Mouse (Mus musculus) induced T-regulatory cell, adult 2 months (primary cell): ENCODE data around the gene Flt4.
A peak's percentile ranks its signal among the peaks of the same experiment; 100 is the strongest.

Experiments used
- DNase-seq: peaks from one replicate; pipeline ENCODE4 v3.0.0-alpha.2; 2012; ENCODE audit warnings: low read depth

Flt4 gene

GRCm38 (mm10) chr11:49650113-49650993 is 41.3 kb downstream of the Flt4 start:
- DNase-seq: peak; percentile 78

GRCm38 (mm10) chr11:49650994-49651761 is 42.1 kb downstream of the Flt4 start:
- peak; percentile 25 for DNase-seq

DNA sequence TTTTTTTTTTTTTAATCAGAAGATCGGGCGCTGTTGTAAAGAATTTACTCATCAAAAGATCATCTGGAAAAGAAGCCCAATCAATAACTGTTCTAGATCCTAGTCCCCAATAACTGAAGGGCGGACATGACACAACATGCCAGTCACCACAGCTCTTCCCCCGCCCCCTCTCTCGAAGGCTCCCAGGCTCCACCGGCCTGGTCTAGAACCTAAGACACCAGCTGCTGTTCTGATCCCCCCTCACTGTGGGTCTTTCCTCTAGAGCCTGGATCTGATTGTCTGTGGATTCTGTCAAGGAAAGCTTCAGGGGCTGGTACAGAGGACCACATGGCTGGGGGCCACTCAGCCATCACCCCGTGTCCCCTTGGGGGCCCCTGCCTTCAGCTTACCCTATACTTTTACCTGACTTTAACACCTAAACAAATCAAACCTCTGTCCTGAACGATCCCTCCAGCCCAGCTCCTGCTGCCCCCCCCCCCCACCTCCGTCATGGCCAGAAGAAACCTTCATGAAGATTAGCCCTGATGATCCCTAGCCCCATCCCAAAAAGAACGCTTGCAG is 42.8 kb downstream of the Flt4 start:
- peak; percentile 25 for DNase-seq

DNA sequence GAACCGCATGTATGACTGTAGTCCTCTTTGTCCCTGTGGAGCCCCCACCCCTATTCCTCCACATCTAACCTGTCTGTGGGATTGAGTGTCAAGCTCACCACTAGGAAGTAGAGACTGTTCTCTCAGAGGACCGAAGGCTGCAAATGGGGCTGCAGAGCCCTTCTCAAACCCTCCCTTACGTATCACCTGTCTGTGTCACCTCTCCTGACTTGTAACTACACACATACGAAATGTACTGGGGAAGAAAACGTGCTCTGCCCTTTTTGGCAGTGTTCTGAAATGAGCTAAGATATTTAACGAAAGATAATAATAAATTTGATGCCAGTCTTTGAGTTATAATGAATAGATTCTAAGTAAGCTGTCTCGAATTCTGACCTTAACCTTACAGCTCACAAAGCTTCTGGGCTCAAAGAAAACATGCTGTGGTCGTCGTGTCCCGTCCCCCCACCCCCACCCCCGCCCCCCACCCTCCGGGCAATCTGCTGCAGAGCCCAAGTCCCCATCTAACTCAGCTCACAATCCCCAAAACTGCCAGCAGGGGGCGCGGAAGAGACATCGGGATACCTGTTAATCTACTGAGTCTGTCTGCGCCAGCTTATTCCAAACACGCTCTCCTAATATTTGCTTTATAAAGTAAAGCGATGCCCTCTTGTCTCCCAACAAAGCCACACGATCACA is 43.5 kb downstream of the Flt4 start:
- DNase-seq: peak; percentile 90

GRCm38 (mm10) chr11:49653079-49653408 is 44.0 kb downstream of the Flt4 start:
- no peak for DNase-seq

DNA sequence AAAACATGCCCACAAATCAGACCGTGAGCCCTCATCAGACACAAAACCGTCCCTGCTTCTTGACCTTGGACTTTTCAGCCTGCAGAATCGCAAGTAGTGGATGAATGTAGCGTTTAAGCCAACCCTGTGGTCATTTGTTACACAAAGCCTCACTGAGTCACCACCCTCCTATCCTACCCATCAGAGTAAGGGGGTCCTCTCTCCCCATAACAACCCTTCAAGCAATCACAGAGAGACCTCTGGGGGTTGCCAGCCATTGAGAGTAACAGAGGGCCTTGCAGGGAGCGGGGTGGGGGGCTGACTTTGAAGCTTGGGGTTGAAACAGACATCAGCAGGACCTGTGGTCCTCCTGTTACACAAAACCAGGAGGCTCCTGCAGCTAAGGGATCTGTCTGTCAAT is 45.6 kb downstream of the Flt4 start:
- DNase-seq: no peak

GRCm38 (mm10) chr11:49655501-49655900 is 46.4 kb downstream of the Flt4 start:
- no peak for DNase-seq

GRCm38 (mm10) chr11:49658065-49658464 is 49.0 kb downstream of the Flt4 start:
- no peak for DNase-seq

DNA sequence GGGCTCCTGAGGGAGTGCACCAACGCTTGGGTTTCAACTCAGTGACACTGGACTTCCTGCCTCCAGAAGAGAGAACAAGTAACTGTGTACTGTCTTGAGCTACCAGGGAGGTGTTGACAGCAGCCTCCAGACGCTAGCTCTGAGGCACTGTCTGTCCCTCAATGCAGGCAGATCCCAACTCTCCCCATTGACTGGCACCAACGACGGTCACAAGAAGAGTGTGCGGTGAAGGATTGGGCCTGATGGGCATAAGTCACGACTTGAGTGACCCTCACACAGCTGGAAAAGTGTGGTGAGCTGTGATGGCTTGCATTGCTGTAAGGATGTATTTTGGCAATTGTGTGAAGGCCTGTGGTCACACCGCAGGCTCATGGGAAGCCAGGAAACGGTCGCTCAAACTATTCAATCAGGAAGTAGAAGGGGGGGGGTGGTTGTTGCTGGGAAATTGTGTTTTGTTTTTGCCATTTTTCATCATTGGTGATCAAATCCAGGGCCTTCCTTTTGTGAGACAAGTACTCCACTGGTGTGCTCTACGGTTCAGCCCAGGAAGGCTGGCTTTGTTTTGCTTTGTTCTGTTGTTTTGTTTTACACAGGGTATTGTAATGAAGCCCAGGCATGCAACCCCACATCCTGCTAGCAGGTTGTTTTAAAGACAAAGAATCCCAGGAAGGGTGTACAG is 49.9 kb downstream of the Flt4 start:
- peak; percentile 56 for DNase-seq

GRCm38 (mm10) chr11:49659470-49659799 is 50.4 kb downstream of the Flt4 start:
- DNase-seq: no peak

DNA sequence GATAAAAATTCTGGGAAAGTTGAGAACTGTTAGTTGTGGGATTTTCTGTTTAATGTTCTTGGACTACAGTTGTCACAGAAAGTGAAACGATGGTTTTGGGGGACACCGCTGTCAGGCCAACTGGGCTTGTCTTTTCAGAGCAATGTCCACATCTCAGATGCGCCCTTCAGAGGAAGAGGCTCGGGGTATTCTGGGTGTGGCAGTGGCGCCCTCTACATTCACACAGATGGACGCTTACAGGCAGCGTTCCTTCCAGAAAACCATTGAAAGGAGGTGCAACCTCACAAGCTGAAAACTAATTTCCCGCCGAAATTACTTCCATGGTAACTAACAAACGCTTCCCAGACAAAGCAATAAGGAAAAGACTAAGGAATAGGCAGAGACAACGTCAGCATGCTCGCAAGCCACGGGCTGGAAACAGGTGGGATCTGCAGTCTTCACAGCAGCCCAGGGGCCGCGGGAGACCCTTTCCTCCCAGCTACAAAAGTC is 53.3 kb downstream of the Flt4 start:
- DNase-seq: no peak

GRCm38 (mm10) chr11:49663310-49663709 is 54.2 kb downstream of the Flt4 start, which contains the start of gene Scgb3a1:
TSS of gene Scgb3a1 (plus strand) at chr11:49663610.
- DNase-seq: no peak

- peak; percentile 29 for DNase-seq
These were observed 55.4 kb downstream of the Flt4 start for GRCm38 (mm10) chr11:49664262-49665140.

DNA sequence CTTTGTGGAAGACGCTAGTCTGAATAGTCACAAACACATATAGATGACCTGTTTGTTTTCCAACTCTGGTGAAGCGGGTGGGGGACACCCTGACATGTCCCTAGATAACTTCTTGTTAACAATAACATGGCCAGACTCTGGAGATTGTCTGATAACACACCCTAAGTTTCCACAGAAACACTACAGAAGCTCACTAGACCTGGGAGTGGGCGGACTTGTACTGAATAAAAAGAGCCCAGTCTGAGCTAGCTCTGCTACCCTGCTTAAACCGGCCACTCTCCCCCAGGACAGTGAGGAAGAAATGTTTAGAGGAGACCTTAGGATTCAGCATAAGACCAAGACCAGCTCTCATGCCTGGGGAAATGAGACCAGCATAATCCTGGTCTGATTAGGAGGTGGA is 56.4 kb downstream of the Flt4 start:
- peak; percentile 53 for DNase-seq

DNA sequence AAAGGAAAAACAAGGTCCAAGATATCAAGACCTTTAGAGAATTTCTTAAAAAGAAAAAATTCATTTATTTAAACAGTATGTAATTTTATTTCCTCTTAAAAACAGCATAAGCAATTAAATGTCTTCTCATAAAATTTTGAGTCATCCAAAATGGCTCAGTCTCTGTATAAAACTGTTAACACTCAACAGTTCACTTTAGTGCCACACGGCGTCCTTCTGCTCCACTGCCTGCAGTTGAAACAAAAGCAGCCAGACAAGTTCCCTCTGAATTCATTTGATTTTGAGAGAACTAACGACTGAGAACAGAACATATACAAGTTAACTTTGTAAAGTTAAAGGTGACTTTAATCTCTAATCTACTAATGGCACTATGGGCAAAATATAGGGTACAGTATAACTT is 64.4 kb downstream of the Flt4 start:
- DNase-seq: no peak

- DNase-seq: no peak
These were observed 75.3 kb downstream of the Flt4 start for GRCm38 (mm10) chr11:49684237-49684973.

DNA sequence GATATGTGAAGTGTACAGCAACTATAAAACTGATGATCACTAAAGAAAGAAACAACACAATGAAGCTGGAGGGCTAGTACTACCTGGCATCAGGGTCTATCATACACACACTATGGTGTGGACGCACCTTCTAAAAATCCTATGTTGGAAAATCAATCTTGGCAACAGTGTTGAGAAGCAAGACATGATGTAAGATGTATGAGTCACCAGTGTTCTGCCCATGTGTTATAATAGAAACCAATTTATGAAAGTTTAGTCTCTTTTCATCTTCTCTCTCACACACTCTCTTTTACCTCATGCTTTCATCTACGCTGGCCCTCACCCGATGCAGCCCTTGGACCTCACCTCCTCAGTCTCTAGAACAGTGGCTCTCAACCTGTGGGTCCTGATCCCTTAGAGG is 86.0 kb downstream of the Flt4 start:
- no peak for DNase-seq

- no peak for DNase-seq
These were observed 86.6 kb downstream of the Flt4 start for GRCm38 (mm10) chr11:49695695-49696094.

- DNase-seq: peak; percentile 57
These were observed 87.4 kb downstream of the Flt4 start for GRCm38 (mm10) chr11:49696472-49696871.

- peak; percentile 61 for DNase-seq
These were observed 88.7 kb downstream of the Flt4 start for GRCm38 (mm10) chr11:49697779-49698178.
